Mouse (Mus musculus) embryonic fibroblast, embryonic 13.5 days (primary cell): ENCODE data around the gene Snapc4.

Source experiments
- CTCF ChIP-seq: IDR thresholded peaks from 2 replicates; pipeline ENCODE4 v1.5.1; 2011; ENCODE audit warnings: mild to moderate bottlenecking, control low read depth, low read length, moderate library complexity, borderline replicate concordance; ENCODE audit not compliant: insufficient read depth
- POLR2A ChIP-seq: IDR thresholded peaks from 2 replicates; pipeline ENCODE4 v1.6.1; 2011; ENCODE audit warnings: low read depth, mild to moderate bottlenecking, control low read depth, low read length, moderate library complexity

GRCm38 (mm10) chr2:26329402-26329801, 51.1 kb downstream of the Snapc4 start:
- TF ChIP-seq CTCF (no peak), POLR2A (no peak)
